Mouse (Mus musculus) adrenal gland, postnatal 10 days (tissue): ENCODE measurements around the gene Rasgef1c. TPM values are rescaled to one million over a fixed set of nuclear protein-coding genes. Genes with fewer than 3 reads are reported as not detected.
A peak's percentile ranks its signal among the peaks of the same experiment; 100 is the strongest.

ENCODE experiments used
- DNase-seq: peaks from one replicate; pipeline ENCODE4 v3.0.0; 2021; ENCODE audit warnings: mixed read lengths
- long read RNA-seq, 2 experiments: library from polyadenylated mRNA; stranded (forward); transcript quantifications; one replicate each; pipeline ENCODE4 v2.0.0; 2021
- total RNA-seq, 2 experiments: library from RNA; stranded (reverse); gene quantifications; 2 replicates each; pipeline ENCODE4 v1.2.3; 2021

Gene Rasgef1c
- total RNA-seq = 1 to 10 TPM; 1.4 to 1.8 TPM
- long read RNA-seq, experiment 1, partial matches to known transcripts = 0 of 4 reads
- long read RNA-seq, experiment 1, other reads (novel, unspliced or antisense) = 1 of 4 reads
- long read RNA-seq, experiment 2, partial matches to known transcripts = 0 of 3 reads
- long read RNA-seq, experiment 2, other reads (novel, unspliced or antisense) = 1 of 3 reads

GRCm38 (mm10) chr11:49901659-49902458 is at the start of gene Rasgef1c:
Gene Rasgef1c (plus strand): TSS chr11:49901835.
- peak; percentile 88 for DNase-seq

GRCm38 (mm10) chr11:49855144-49855543 is 46.5 kb upstream of the Rasgef1c start:
- no peak for DNase-seq

DNA sequence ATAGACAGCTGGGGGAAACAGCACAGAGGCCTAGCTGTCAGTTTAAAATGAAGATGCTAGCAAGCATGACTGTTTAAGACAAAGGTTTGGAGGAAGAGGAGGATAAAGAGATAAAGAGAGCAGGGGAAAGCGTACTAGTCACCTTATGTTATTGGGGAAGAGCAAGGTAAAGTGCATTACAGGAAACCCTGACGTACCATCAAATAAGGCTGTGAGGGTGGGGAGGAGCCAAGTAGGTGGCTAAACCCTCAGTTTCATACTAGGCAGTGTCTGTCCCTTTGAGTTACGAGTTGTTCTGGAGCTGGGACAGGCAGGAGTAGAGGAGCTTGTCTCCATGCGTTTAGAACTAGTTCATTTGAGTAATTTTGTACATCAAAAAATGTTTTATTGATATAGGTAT is 40.5 kb upstream of the Rasgef1c start:
- DNase-seq = no peak

DNA sequence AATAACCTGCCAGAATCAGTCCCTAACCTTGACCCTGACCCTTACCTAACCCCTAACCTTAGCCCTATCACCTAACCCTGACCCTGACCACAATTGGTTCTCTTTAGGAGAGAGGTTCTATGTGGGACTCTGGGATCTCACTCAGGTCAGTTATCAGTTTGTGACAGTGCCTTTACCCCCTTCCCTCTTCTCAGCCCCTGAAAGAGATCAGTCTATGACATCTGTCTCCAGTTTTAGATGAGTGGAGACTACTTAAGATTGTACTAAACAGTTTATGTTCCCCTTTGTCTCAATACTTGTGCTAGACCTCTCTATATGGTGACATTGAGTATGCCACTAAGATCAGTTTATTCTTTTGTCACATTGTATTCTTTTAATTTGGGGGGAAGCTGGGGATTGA is 37.7 kb upstream of the Rasgef1c start:
- no peak for DNase-seq

GRCm38 (mm10) chr11:49867320-49867719 is 34.3 kb upstream of the Rasgef1c start:
- no peak for DNase-seq

GRCm38 (mm10) chr11:49869762-49870161 is 31.9 kb upstream of the Rasgef1c start:
- DNase-seq = peak; percentile 67

- peak; percentile 52 for DNase-seq
Measured at GRCm38 (mm10) chr11:49871914-49872313, 29.7 kb upstream of the Rasgef1c start.

GRCm38 (mm10) chr11:49872779-49873178 is 28.9 kb upstream of the Rasgef1c start:
- no peak for DNase-seq

DNA sequence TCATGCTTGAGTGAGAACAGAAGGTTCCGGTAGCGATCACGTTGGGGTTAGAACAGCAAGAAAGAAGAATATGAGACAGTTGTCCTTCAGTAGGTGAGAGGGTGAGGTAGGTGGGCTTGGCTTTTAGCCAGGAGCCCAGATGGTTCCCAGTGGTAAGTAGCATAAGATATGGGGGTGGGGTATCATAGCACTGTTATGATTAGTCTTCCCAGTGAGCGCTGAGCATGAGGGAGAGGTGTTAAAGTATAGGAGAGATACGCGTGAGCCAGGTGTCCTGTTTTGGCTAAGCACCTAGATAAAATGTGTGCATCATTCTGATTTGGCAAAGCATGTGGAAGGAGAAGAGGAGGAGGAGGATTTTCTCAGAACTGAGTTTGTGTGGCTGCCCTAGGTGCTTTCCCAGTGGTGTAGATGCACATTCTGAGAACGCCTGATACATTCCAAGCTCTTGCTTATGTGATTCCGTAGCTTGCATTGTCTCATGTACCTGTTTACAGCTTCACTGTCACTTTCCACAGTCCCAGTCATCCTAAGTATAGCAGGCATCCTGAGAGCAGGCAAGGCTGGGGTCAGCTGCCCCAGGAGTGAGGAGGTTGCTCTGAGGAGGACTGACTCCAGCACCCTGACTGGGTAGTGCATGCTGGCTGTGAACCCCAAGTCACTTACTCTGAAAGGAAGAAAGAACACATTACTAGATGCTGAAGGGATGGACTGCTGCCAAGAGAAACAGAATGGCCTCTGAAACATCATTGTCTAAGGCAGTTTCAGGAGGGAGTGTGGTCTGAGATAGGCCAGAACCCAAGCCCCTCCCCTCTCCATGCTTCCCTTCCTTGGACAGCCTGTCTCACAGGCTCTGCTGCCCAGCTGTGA is 24.5 kb upstream of the Rasgef1c start:
- no peak for DNase-seq

DNA sequence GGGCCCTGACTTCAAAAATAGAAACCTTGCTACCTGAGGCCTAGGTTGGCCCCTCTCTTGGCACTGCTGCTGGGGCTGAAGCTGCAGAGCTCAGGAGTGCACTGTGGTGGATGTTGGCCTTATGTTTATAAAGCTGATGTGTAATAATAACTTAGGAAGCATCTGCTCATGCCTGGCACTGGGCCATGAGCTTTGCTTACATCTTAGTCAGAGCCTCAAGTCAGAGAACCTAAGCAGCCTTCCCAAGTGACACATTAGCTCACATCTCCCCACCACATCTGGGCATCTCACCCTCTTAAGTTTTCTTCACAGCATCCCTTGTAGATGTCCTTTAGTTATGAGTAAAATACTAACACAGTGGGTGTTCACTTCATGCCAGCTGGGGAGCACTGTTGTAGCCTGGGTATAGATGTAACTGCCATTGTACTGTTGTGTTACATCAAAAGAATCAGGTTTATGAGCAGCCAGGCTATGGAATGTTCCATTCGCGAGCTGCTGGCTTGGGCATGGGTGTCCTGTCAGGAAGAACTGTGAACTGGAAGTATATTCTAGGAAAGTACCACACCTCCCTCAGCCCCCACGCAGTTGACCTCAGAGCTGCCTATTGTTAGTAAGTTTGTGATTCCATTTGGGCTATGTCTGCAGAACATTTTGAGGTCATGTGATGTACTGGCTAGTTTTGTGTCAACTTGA is 21.5 kb upstream of the Rasgef1c start:
- DNase-seq = no peak

- DNase-seq = no peak
Measured at GRCm38 (mm10) chr11:49883394-49883793, 18.2 kb upstream of the Rasgef1c start.

DNA sequence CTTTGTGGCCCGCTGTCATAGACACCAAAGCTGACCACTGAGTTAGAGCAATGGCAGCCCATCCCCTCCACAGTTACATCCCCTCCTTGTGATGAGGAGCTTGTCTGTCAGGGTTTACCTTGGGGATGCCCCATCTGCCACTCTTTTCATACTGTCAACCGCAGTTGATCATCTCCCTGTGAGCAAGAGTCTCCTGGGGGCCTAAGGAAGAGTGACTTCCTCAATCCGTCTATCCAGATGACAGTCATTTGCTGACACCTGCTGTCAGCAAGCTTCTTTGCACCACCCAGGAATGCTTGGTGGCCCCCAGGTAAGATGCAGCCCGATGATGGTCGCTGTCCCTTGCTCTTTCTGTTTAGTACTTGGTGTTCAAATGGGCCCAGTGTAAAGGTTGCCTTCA is 13.2 kb upstream of the Rasgef1c start:
- no peak for DNase-seq

- DNase-seq = no peak
Measured at GRCm38 (mm10) chr11:49891993-49892392, 9.6 kb upstream of the Rasgef1c start.

DNA sequence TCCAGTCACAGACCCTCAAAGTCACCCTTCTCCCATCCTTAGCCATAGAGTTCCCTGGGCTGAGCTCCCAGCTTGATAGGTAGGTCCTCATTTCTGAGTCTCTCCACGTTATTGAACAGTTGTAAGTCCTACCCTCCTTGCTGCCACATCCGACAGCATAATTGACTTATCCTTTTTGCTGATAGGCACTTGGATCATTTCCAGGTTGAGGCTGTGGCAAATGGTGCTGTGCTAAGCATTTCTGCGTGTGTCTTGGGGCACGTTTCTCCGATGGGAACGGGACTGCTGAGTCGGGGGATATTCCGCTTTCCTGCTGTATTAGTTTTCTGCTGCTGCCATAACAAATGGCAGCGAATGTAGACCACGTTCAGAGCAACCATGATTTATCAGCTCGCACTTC is 7.8 kb upstream of the Rasgef1c start:
- no peak for DNase-seq

GRCm38 (mm10) chr11:49895966-49896590 is 5.6 kb upstream of the Rasgef1c start:
- no peak for DNase-seq

DNA sequence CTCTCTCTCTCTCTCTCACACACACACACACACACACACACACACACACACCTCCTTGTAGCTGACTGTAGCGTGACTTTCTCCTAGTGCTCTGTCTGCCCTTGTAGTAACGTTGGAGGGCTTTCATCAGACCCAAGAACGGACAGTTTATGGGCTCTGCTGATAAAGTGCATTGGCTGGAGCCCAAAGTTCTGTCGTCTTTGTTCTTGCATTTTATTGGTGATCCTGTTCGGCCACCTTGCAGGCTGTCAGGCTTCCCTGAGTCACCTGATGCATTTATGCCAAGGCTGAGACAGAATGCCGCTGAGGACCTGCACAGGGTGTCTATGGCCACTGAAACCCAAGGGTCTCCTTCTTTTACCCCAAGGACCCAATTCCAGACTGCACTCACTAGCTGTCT is 1.6 kb upstream of the Rasgef1c start:
- DNase-seq = peak; percentile 49

GRCm38 (mm10) chr11:49900962-49901658 is 525 bp upstream of the Rasgef1c start:
- DNase-seq = no peak

- DNase-seq = peak; percentile 86
Measured at GRCm38 (mm10) chr11:49903333-49903732, 1.7 kb downstream of the Rasgef1c start.

- no peak for DNase-seq
Measured at GRCm38 (mm10) chr11:49918521-49919180, 17.0 kb downstream of the Rasgef1c start.

- no peak for DNase-seq
Measured at GRCm38 (mm10) chr11:49919304-49919703, 17.7 kb downstream of the Rasgef1c start.

DNA sequence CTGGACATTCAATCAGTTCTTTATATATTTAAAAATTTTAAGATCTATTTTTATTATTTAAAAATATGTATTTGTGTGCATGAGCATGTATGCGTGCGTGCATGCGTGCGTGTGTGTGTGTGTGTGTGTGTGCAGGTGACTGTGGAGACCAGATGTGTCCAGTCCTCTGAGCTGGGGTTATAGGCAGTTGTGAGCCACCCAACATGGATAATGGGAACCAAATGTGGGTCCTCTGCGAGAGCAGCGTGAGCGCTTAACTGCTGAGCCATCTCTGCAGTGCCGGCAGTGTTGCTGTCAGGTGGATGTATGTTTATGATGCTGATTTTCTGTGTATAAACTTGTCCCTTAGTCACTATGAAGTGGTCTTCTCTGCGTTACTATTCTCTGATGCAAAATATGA is 21.9 kb downstream of the Rasgef1c start:
- DNase-seq = no peak
